Mouse (Mus musculus) thymus, postnatal 0 days (tissue): ENCODE results near the gene Sipa1l3. TPM values are rescaled to one million over a fixed set of nuclear protein-coding genes. Genes with fewer than 3 reads are reported as not detected.

ENCODE experiments used
- DNase-seq: peaks from one replicate; pipeline ENCODE4 v3.0.0-alpha.2; 2015; ENCODE audit warnings: low spot score
- polyA plus RNA-seq: library from polyadenylated mRNA; unstranded; fragments of >200 nt; fragmentation: Nextera tagmentation; extraction: Ambion mirVana; gene quantifications from 2 replicates; pipeline ENCODE4 v1.2.1, GENCODE M21; 2015

The Sipa1l3 gene
- polyA plus RNA-seq, 1 experiment from 2014 or later: 5.3 TPM

GRCm38 (mm10) chr7:29417332-29418069, 100.9 kb downstream of the Sipa1l3 start:
- peak; percentile 54 for DNase-seq

DNA sequence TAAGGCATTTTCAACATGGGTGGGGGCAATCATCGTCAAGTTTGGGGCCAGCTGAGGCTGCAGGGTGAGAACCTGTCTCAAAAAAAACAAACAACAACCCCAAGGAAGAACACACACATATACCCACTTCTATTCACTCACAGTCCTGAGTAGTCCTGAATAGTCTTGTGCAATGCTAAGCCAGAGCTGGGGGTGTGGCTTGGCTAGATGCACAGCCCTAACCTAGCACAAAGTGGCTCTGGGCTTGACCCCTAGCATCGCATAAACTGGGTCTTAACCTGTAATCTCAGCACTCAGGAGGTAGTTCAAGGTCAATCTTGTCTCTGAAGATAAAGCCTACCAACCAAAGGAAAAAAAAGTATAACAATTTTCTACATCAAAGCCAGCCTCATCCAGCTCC, 101.5 kb downstream of the Sipa1l3 start:
- DNase-seq: no peak

DNA sequence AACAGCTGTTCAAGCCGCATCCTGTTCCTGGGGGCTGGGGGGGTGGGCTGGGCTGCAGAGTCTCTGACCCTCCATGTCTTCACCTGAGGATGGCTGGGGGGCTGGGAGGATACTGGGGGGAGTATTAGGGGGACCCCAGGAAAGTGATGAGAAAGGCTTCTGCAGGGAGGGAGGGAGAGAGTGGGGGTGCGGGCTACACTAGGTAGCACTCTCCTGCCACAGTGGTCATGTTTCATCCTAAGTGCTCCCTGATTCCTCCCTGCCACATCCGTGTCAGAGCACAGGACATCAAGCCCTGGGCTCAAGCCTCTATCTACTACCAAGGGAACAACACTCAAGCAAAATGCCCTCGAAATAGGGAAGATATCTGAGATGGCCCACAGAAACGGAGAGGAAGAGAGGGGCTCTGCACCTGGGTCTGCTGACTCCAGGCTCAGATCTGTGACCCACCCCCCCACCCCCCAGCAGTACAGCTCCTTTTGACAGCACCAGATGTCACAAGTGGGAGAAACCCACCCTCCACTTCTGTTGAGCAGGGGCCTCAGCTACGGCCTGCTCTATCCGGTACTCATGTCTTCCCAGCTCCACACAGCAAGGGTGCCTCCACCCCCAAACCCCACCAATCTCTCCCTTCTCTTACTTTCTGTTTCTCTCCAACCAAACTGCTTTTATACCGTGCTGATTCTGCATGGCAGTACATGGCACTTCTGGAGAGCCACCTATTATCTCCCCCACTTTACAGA, 106.4 kb downstream of the Sipa1l3 start:
- peak; percentile 62 for DNase-seq

DNA sequence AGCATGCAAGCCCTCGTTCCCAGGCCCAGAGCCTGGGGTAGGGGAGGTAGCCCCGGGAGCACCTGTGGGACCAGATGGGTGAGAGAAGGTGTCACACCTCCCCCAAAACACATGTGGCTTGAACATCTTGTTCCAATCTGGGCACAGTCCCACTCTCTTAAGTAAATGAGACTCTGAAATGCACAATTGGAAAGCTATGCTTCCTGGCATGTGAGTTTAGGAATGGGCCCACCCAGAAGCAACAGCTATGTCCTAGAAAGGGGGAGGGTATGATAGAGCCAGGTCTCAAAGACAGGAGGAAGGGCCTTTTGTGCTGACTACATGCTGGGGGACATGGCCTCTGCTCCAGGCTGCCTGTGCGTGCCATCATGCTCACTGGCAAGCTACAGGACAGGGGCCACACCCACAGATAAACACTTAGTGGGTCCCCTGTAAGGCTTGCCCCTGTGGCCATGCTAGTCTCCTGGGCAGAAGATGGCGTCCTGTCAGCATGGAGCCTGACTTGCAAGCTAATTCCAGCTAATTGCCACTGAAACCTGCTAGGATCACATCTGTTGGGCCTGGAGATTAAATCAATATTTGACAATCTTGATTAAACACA, 107.1 kb downstream of the Sipa1l3 start:
- peak; percentile 13 for DNase-seq

DNA sequence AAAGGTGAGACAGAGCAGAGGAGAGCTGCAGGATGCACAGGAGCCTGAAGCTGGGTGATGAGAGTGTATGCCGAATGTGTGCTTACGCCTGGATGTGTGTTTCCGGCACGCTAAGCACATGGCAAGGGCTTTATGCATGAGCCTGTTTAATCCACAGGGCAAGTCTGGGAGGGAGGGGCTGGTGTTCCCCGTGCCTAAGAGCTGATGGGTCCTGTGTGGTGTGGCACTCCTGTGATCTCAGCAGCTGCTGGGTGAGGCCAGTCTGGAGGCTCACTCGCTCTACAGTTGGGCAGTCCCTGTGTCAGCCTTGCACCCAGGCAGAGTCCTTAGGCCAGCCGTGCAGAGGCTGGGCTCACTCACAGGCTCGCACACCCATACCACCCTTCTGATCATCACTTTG, 108.0 kb downstream of the Sipa1l3 start:
- DNase-seq: no peak

DNA sequence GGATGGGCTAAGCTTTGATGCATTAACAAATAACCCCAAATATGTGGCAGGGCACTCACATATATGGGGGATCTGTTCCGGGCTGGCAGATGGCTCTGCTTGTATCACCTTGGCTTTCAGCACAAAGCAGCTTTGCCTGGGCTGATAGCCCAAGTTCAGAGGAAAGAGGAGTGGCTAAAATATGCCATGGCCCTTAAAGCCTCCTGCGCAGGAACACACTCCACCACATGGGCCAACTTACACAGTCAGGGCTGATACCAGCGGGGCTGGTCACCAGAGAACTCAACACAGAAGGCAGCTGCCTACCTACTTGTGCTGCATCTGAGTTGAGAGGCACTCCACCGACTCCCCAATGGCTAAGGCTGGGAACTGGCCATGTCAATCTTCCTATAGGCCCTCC, 111.6 kb downstream of the Sipa1l3 start:
- DNase-seq: no peak

DNA sequence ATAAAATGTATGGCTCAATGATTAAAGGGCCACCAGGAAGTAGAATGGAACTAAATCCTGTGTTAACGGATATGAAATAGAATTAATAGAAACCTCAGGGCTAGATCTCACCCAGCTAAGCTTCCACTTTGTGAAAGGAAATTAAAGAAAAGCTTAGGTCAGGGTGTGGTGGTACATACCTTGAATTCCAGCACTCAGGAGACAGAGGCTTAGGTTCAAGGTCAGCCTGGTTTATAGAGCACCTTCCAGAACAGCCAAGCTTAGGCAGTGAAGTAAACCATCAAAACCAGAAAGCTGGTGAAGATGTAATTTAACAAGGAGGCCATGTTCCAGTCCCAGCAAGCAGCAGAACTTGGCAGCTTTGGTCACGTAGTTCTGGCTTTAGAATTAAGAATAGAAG, 114.3 kb downstream of the Sipa1l3 start:
- no peak for DNase-seq

GRCm38 (mm10) chr7:29402015-29402414, 116.4 kb downstream of the Sipa1l3 start:
- DNase-seq: no peak

GRCm38 (mm10) chr7:29400451-29400850, 118.0 kb downstream of the Sipa1l3 start:
- DNase-seq: no peak

GRCm38 (mm10) chr7:29399056-29399455, 119.4 kb downstream of the Sipa1l3 start:
- no peak for DNase-seq

- no peak for DNase-seq
Measured at GRCm38 (mm10) chr7:29397486-29397885, 121.0 kb downstream of the Sipa1l3 start.

DNA sequence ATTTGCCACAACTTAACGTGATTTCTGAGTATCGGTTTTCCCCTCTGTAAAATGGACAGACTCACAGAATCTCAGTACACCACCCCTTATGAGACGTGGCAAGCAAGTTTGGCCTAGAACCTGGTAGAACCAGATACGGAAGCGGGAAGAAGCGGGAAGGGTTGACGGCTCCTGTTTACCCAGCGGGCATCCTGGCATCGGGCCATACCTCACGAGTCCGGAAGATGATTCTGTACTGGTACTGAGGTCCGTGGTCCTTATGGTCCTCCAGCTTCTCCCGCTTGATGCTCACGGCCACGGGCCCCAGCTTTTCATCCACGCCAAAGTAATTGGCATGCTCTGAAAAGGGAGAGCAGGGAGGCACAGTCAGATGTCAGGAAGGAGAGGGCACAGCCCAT, 121.5 kb downstream of the Sipa1l3 start:
- no peak for DNase-seq

DNA sequence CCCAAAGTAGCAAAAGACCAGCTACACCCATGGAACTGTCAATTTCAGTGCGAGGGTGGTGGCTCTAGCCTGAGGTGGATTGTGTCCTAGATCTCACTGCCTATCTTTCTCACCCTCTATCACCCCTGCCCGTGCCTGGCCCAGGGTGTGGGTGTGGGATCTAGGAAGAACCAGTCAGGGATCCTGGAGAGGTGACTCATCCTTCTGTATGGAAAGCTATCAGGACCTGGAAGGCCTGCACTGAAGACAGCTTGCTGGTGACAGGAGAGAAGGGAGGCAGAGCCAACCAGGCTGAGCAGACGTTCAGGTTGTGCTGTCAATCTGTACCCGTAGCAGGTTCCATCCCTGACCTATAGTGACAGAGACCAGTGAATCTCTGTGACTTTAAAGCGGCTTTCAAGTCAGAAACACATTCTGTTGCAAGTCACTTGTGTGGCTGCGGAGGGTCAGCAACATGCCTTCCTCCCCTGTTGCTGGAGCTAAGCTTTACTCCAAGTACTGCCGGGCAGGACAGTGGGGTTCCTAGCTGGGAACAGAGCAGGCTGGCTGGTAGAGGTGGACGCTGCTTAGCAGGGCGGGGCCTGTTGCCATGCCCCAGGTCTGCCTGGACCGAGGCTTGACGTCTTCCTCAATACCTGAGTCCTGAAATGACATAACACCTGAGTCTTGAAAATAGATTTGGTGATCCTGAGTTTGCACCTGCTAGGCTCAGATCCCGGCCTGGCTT, 122.1 kb downstream of the Sipa1l3 start:
- DNase-seq: no peak

- DNase-seq: no peak
Measured at GRCm38 (mm10) chr7:29395179-29395578, 123.3 kb downstream of the Sipa1l3 start.

DNA sequence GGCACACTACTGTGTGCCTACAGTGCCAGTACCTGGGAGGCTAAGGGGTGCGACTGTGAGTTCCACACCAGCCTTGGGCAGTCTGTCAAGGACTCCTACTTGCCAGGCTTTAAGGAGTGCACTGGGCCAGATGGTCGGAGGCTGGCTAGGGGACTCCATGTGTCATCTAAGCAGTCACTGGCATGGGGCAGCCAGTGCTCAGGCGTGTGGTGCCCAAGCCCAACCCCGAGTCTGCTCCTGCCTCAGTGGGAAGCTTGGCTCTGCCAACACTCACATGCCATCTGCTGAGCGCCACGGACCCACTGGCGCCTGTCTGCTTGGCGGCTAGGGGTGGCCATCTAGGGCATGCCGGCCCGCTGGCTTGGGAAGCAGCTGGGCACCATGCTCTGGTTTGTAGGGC, 125.1 kb downstream of the Sipa1l3 start:
- DNase-seq: no peak

DNA sequence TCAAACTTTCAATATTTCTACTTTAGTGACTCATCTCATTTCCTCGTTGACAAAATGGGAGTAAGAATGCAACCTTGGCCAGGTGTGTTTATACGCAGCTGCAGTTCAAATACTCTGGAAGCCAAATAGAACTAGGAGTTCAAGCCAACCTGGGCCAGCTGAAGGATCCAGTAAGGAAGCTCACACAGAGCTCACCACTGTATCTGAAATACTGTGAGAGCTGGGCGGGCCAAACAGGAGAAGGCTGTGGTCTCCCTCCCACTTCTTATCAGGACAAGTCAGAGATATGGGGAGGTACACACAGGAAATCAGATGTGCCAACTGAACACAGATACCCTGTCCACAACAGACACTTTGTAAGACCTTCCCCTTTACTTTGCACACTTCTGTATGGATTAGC, 125.6 kb downstream of the Sipa1l3 start:
- no peak for DNase-seq

DNA sequence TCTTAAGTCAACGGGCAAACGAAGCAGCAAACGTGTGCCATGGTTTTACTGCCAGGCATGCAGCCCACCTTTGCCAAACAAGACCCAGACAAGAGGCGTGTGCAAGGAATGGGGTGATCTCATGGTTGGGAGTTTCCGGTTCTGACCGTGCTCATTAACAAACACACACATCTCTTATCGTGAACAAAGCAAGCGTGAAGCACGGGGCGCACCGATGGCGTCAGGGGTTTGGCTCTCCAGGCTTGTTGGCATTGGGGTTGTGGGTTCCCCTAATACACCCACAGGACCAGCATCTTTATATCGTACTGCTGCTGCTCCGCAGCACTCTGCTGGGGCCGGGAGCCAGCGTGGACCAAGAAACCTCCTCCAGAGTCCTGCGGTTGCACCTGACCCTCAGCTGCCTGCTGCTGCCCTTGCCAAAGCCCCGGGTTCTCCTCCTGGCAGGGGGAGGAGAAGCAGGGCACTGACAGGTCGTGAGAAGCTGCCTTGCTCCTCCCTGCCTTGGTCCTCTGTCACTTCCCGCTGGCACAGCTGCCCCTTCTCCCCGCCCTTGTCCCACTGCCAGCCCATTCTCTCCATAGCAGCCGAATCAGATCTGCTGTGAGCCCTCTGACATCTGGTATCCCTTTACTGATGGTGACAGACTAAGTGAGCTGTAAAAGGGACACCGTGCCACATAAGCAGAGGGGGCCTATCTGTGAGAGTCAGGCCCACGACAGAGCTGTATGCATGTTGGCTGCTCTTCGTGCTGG, 126.5 kb downstream of the Sipa1l3 start:
- no peak for DNase-seq

DNA sequence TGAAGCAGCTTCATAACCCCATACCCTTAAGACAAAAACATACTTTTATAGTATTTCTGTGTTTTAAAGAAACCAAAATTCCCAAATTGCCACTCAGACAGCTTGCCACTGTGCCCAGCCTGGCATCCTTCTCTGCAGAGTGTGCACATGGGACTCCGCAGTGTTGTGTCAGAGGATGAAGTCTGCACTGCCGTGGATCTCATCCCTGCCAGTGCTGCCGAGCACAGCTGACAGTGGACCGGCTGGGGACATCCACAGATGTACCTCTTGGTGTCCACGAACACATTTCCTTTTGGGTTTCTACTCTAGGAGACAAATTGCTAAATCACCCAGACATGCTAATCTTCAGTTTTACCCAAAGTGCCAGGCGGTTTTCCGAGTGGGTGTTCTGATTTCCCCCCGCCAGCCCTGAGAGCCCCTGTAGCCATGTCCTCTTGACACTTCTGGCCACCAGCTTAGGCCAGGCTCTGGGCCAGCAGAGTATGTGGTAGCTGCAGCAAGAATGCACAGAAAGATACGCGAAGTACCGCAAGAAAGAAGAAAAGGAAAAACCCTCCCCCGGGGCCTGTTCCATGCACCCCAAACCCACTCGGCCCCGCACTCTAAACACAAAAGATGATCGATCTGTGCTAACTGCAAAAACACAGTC, 127.2 kb downstream of the Sipa1l3 start:
- no peak for DNase-seq

DNA sequence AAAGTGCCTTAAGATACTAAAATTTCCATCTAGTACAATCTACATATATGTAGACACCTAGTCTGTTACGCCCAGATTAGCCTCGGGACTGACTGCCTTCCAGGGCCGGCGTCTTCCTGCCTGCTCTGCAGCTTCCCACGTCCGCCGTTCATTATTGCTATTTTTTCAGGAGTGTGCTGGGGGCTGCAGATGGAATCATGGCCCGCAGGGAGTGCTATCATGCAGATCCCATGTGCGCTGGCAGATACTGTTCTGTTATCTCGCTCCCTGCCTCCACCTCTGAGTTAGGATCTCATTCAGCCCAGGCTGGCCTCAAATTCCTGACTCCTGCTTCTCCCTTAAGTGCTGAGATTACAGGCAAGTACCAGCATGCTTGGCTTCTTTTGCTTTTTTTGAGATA, 128.2 kb downstream of the Sipa1l3 start:
- no peak for DNase-seq

GRCm38 (mm10) chr7:29387524-29388068, 130.8 kb downstream of the Sipa1l3 start:
- DNase-seq: no peak
